Mouse (Mus musculus): ENCODE measurements around the gene Plekhm3.
"Not testable (repeated sequence)": the region's sequence is repeated elsewhere in the genome, so short reads cannot be mapped to it uniquely, and the experiment has no call there.

The Plekhm3 gene

GRCm38 (mm10) chr1:64956479-64956961 is at the start of gene Plekhm3:
Plekhm3 (minus strand) TSS chr1:64956824.
- in situ Hi-C loops (cut with MboI, MseI), result no loop called here

GRCm38 (mm10) chr1:65005575-65005974 is 49.0 kb upstream of the Plekhm3 start:
- in situ Hi-C loops (cut with MboI, MseI), result loop anchor here (25.0 kb wide), 1 partner anchor 1343 kb away; no protein-coding TSS in a partner anchor

- in situ Hi-C loops (cut with MboI, MseI), result loop anchor here (25.0 kb wide), 1 partner anchor 1342 kb away; no protein-coding TSS in a partner anchor
Measured at GRCm38 (mm10) chr1:65004526-65004925, 47.9 kb upstream of the Plekhm3 start.

- in situ Hi-C loops (cut with MboI, MseI), result loop anchor here (25.0 kb wide), 1 partner anchor 256 kb away; the partner anchor contains the start of gene Fzd5
Measured at GRCm38 (mm10) chr1:64993206-64993605, 36.6 kb upstream of the Plekhm3 start.

- in situ Hi-C loops (cut with MboI, MseI), result loop anchor here (5.0 to 25.0 kb wide), 2 partner anchors 51 to 251 kb away; partner anchors contain the start of gene Fzd5
Measured at GRCm38 (mm10) chr1:64988176-64988575, 31.6 kb upstream of the Plekhm3 start.

- in situ Hi-C loops (cut with MboI, MseI), result loop anchor here (5.0 to 25.0 kb wide), 2 partner anchors 49 to 249 kb away; partner anchors contain the start of gene Fzd5
Measured at GRCm38 (mm10) chr1:64986120-64986519, 29.5 kb upstream of the Plekhm3 start.

GRCm38 (mm10) chr1:64983247-64983646 is 26.6 kb upstream of the Plekhm3 start:
- in situ Hi-C loops (cut with MboI, MseI), result loop anchor here (25.0 kb wide), 1 partner anchor 246 kb away; the partner anchor contains the start of gene Fzd5

- in situ Hi-C loops (cut with MboI, MseI), result loop anchor here (25.0 kb wide), 1 partner anchor 241 kb away; the partner anchor contains the start of gene Fzd5
Measured at GRCm38 (mm10) chr1:64978321-64978799, 21.7 kb upstream of the Plekhm3 start.

GRCm38 (mm10) chr1:64975346-64975745 is 18.7 kb upstream of the Plekhm3 start:
- in situ Hi-C loops (cut with MboI, MseI), result loop anchor here (25.0 kb wide), 1 partner anchor 238 kb away; the partner anchor contains the start of gene Fzd5

- in situ Hi-C loops (cut with MboI, MseI), result no loop called here
Measured at GRCm38 (mm10) chr1:64970685-64971084, 14.1 kb upstream of the Plekhm3 start.

- in situ Hi-C loops (cut with MboI, MseI), result no loop called here
Measured at GRCm38 (mm10) chr1:64957021-64957489, 431 bp upstream of the Plekhm3 start.

- in situ Hi-C loops (cut with MboI, MseI), result not testable (repeated sequence)
Measured at GRCm38 (mm10) chr1:64954786-64955185, 1.8 kb downstream of the Plekhm3 start.

GRCm38 (mm10) chr1:64950271-64950670 is 6.4 kb downstream of the Plekhm3 start:
- in situ Hi-C loops (cut with MboI, MseI), result no loop called here

- in situ Hi-C loops (cut with MboI, MseI), result no loop called here
Measured at GRCm38 (mm10) chr1:64949377-64949776, 7.2 kb downstream of the Plekhm3 start.

GRCm38 (mm10) chr1:64946106-64946505 is 10.5 kb downstream of the Plekhm3 start:
- in situ Hi-C loops (cut with MboI, MseI), result no loop called here

GRCm38 (mm10) chr1:64945214-64945785 is 11.3 kb downstream of the Plekhm3 start:
- in situ Hi-C loops (cut with MboI, MseI), result no loop called here

- in situ Hi-C loops (cut with MboI, MseI), result no loop called here
Measured at GRCm38 (mm10) chr1:64944746-64945145, 11.9 kb downstream of the Plekhm3 start.

GRCm38 (mm10) chr1:64942006-64942755 is 14.4 kb downstream of the Plekhm3 start:
- in situ Hi-C loops (cut with MboI, MseI), result no loop called here

- in situ Hi-C loops (cut with MboI, MseI), result loop anchor here (5.0 kb wide), 1 partner anchor 48 kb away; no protein-coding TSS in a partner anchor
Measured at GRCm38 (mm10) chr1:64938907-64939306, 17.7 kb downstream of the Plekhm3 start.

GRCm38 (mm10) chr1:64937692-64938091 is 18.9 kb downstream of the Plekhm3 start:
- in situ Hi-C loops (cut with MboI, MseI), result loop anchor here (5.0 kb wide), 1 partner anchor 50 kb away; no protein-coding TSS in a partner anchor

- in situ Hi-C loops (cut with MboI, MseI), result no loop called here
Measured at GRCm38 (mm10) chr1:64932921-64933320, 23.7 kb downstream of the Plekhm3 start.

GRCm38 (mm10) chr1:64930124-64930523 is 26.5 kb downstream of the Plekhm3 start:
- in situ Hi-C loops (cut with MboI, MseI), result no loop called here

Data from T-helper 1 cell (primary cell).